Mouse (Mus musculus) heart, adult 2 months (tissue): ENCODE data around the gene Rps6ka2.

ENCODE experiments used
- CTCF ChIP-seq: fragments of 200-600 bp; IDR thresholded peaks from 2 replicates; pipeline ENCODE4 v1.8.1; 2022; ENCODE audit warnings: antibody characterized with exemption, mild to moderate bottlenecking, moderate library complexity
- POLR2A ChIP-seq: fragments of 200-500 bp; IDR thresholded peaks from 2 replicates; pipeline ENCODE4 v1.6.1; 2011; ENCODE audit warnings: mild to moderate bottlenecking, low read depth, low read length, control low read depth; ENCODE audit not compliant: insufficient read depth

GRCm38 (mm10) chr17:7214061-7214460, 44.1 kb downstream of the Rps6ka2 start:
- TF ChIP-seq CTCF, result no peak
- no peak for TF ChIP-seq POLR2A
